Mouse (Mus musculus): ENCODE measurements around the gene Krt23.

The Krt23 gene

DNA sequence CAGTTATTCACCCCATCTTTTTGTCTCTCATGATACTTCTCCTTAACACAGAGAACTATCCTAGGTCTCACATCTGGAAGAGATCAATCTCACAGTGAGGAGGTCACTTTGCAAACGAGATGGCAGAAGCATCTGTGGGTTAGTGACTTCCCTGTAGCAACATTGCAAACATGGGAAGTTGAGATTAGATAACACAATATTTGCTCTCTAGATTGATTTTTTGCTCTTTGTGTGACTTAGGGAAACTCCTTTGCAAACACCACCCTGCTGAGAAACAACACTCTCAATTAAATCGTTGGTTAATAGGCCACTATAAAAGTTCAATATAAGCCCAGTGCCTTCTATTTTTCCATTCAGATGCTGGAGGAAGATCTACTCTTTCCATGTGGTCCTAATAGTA lies 44.2 kb downstream of the Krt23 start:
- no peak for DNase-seq

GRCm38 (mm10) chr11:99441220-99441619 lies 51.7 kb downstream of the Krt23 start:
- no peak for DNase-seq

GRCm38 (mm10) chr11:99439465-99439864 lies 53.5 kb downstream of the Krt23 start:
- no peak for DNase-seq

- DNase-seq: no peak
Measured at GRCm38 (mm10) chr11:99437972-99438371, 55.0 kb downstream of the Krt23 start, which contains the start of gene Krt20. Krt20 (minus strand) TSS chr11:99438150.

- no peak for DNase-seq
Measured at GRCm38 (mm10) chr11:99436625-99437024, 56.3 kb downstream of the Krt23 start.

- DNase-seq: peak; percentile 4
Measured at GRCm38 (mm10) chr11:99430670-99431069, 62.3 kb downstream of the Krt23 start.
